Mouse (Mus musculus) layer of hippocampus, adult 6 months (tissue): Measurements from ENCODE around the gene Cwc27. TPM values are rescaled to one million over a fixed set of nuclear protein-coding genes. Genes with fewer than 3 reads are reported as not detected.

Source experiments
- long read RNA-seq, 2 experiments: library from polyadenylated mRNA; unstranded; transcript quantifications; one replicate each; pipeline ENCODE4 v2.0.0; 2019 to 2020
- polyA plus RNA-seq: library from polyadenylated mRNA; unstranded; fragments of <200 nt; fragmentation: Nextera tagmentation; gene quantifications from 2 replicates; pipeline ENCODE4 v1.2.3, GENCODE M21; 2021

Gene Cwc27
- 11.6 and 13.5 TPM in 2 replicates for polyA plus RNA-seq
- long read RNA-seq, experiment 1, transcript Cwc27-201 (14 exons, 2,071 nt) = major isoform, 20 of 35 reads
- long read RNA-seq, experiment 1, partial matches to known transcripts = 11 of 35 reads
- long read RNA-seq, experiment 1, other reads (novel, unspliced or antisense) = 4 of 35 reads
- long read RNA-seq, experiment 2, transcript Cwc27-201 (14 exons, 2,071 nt) = major isoform, 91 of 127 reads
- long read RNA-seq, experiment 2, partial matches to known transcripts = 14 of 127 reads
- long read RNA-seq, experiment 2, other reads (novel, unspliced or antisense) = 22 of 127 reads

GRCm38 (mm10) chr13:104816635-104817571, at the start of gene Cwc27:
Gene Cwc27, minus strand, starts transcription at chr13:104817142.

DNA sequence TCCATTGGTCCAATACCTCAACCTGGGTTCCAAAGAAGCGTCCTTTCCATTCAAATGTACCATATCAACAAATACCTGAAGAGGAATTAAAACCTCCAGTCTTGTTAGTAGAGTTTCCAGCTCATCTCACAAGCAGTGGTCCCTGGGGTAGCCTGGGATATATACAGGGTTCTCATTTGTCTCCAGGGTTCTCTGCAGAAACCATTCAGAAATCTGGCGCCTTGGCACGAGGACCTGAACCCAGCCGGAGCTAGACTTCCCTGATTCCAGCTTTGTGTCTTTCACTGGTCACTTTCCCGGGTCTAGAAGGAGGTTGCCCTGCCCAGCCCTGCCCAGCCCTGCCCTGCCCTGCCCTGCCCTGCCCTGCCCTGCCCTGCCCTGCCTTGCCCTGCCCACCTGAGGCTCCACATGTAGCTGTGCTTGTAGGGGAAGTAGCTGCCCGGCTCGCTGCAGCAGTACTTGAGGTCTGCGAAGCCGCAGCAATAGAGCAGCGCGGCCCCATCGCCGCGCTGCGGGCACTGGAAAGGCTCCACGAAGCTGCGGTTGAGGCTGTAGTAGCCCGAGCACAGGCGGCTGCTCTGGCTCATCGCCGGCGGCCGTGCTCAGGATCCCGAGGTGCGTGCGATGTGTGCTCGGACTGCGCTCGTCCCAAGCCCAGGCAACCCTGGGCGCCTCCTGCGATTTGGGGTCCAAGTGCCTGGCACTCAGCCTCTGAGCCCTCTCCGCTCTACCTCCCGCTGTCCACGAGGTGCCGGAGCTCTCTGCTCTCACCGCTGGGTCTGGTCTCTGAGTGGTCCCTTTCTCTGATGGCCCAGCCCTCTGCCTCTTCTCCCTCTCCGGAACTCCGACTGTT, 46.4 kb upstream of the Cwc27 start, which contains the start of gene Shisal2b:
TSS of gene Shisal2b (minus strand) at position 767 of the 853 bp plus-strand sequence.

GRCm38 (mm10) chr13:104792184-104792583, 24.8 kb downstream of the Cwc27 start, which contains the start of gene Srek1ip1:
Gene Srek1ip1, plus strand, starts transcription at chr13:104792484.

Other genes with a start within 250 kb of the Cwc27 start
- gene Srek1ip1, start 24.7 kb downstream of the Cwc27 start, polyA plus RNA-seq = 13.7 and 16.5 TPM in 2 replicates
- 0.99 and 1.1 TPM in 2 replicates for gene Shisal2b, start 46.8 kb upstream of the Cwc27 start, polyA plus RNA-seq
- 45.2 and 51.2 TPM in 2 replicates for gene Rgs7bp, start 237.8 kb upstream of the Cwc27 start, polyA plus RNA-seq